Mouse (Mus musculus) left cerebral cortex, adult 2 months (tissue): ENCODE measurements around the gene Drc7. TPM values are rescaled to one million over a fixed set of nuclear protein-coding genes. Genes with fewer than 3 reads are reported as not detected.

Experiments
- DNase-seq, 2 experiments: peaks; one replicate each; pipeline ENCODE4 v3.0.0; 2021 to 2022; ENCODE audit warnings: low spot score in 2 of 2, mixed read lengths in 1 of 2; ENCODE audit errors: extremely low spot score in 1 of 2
- H3K27ac ChIP-seq: fragments of 200-600 bp; 2 replicates; pipeline ENCODE4 v1.8.1; 2022
- H3K4me3 ChIP-seq: fragments of 200-600 bp; 2 replicates; pipeline ENCODE4 v1.8.1; 2022
- CTCF ChIP-seq: fragments of 200-600 bp; IDR thresholded peaks from 2 replicates; pipeline ENCODE4 v1.8.1; 2022; ENCODE audit warnings: antibody characterized with exemption, mild to moderate bottlenecking, moderate library complexity
- intact Hi-C: fragments of 180-260 bp; cut with DNase I; formaldehyde crosslinking; loops from one replicate; pipeline ENCODE4 v1.15.1; 2025
- total RNA-seq, 2 experiments: library from RNA; stranded (reverse); gene quantifications; 2 replicates each; pipeline ENCODE4 v1.2.3; 2021

The Drc7 gene
- total RNA-seq, 2 experiments from 2014 or later, result 0.75 to 1.1 TPM

DNA sequence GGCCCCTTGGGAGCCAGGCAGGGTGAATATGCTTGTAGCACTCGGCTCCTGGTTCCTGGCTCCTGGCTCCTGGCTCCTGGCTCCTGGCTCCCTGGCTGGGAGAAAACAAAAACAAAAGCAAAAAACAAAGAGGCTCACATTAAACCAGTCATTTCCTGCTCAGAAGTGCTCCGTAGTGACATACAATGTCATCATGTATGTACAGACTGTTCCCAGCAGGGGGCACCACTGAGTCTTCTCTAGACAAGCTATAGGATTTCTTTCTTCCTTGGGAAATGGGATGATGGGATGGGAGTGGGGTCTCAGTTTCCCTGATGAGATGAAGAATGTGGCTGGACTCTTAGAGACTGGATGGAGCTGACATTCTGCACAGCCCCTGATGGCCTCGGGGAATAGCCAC lies 12.7 kb downstream of the Drc7 start:
- no peak for DNase-seq
- intact Hi-C loops, result no loop called here
- Histone ChIP-seq H3K4me3 (no peak overlapping the region), H3K27ac (no peak overlapping the region)
- peak; percentile 68 for TF ChIP-seq CTCF

DNA sequence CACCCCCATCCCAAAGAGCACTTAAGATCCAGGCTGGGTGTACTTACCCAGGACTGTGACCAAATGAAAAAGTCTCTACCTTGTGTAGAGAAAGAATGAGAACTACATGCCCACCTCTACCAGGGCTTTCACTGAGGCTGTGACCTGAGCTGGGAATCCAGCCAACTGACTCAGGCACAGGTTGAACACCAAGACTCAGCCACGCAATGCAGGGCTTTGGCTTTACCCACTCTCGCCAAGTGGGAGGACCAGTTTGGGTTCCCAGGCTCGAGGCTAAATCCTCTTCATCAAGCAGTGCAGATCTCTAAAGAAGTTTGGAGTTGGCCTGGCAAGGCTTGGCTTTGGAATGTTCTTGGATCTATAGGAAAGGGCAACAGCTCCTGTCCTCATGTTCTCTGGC lies 20.6 kb downstream of the Drc7 start:
- TF ChIP-seq CTCF, result no peak
- no peak overlapping the region for H3K4me3 ChIP-seq
- DNase-seq, result no peak
- intact Hi-C loops, result no loop called here
- H3K27ac ChIP-seq, result no peak overlapping the region

DNA sequence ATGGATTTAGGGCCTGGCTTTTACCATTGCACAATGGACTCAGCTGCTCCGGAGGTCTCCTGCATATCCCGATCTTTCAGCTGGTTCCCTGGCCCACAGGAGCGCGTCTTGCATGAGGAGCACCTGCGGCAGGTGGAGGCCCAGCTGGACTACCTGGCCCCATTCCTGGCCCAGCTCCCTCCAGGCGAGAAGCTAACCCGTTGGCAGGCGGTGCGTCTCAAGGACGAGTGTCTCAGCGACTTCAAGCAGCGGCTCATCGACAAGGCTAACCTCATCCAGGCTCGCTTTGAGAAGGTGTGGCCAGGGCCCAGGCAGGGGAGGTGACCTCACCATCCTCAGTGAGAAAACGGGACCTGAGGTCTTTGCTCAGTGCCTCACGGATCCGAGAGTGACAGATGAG lies 21.2 kb downstream of the Drc7 start:
- H3K27ac ChIP-seq, result no peak overlapping the region
- H3K4me3 ChIP-seq, result no peak overlapping the region
- intact Hi-C loops, result no loop called here
- TF ChIP-seq CTCF, result no peak
- DNase-seq, result no peak

DNA sequence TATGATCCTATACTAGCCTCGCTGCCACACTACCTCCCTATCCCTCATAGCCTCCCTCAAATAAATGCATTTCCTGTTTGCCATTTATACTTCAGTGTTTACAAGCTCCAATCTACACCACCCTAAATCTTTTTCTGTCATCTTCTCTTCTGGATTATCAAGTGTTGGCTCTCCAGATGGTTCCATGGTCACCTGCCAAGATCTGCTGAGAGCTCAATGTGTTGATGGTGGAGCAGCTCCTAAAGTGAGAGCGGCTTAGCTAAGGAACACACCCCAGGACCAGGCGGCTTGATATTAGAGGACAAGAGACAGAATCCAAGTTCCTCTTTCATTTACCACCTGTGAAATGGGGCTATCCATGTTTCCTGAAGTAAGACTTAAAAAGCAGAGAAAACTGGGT lies 23.2 kb downstream of the Drc7 start:
- Histone ChIP-seq H3K27ac (no peak overlapping the region), H3K4me3 (no peak overlapping the region)
- intact Hi-C loops, result no loop called here
- DNase-seq, result no peak
- TF ChIP-seq CTCF, result no peak

DNA sequence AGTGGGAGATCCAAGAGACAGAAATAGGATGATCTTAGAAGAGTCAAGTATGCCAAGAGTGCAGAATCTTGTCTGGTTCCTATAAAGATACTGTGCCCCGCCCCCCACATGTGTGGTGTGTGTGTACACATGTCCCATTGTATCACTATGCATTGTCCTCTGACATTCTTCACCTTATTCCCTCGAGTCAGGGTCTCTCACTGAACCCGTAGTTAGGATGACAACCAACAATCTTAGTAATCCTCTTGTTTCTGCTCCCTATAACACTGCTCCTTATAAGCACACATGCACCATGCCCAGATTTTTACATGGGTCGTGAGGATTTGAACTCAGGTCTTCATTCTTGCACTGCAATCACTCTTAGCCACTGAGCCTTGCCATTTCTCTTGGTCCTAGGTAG lies 24.4 kb downstream of the Drc7 start:
- TF ChIP-seq CTCF, result no peak
- no peak overlapping the region for H3K27ac ChIP-seq
- no peak for DNase-seq
- H3K4me3 ChIP-seq, result no peak overlapping the region
- intact Hi-C loops, result no loop called here

DNA sequence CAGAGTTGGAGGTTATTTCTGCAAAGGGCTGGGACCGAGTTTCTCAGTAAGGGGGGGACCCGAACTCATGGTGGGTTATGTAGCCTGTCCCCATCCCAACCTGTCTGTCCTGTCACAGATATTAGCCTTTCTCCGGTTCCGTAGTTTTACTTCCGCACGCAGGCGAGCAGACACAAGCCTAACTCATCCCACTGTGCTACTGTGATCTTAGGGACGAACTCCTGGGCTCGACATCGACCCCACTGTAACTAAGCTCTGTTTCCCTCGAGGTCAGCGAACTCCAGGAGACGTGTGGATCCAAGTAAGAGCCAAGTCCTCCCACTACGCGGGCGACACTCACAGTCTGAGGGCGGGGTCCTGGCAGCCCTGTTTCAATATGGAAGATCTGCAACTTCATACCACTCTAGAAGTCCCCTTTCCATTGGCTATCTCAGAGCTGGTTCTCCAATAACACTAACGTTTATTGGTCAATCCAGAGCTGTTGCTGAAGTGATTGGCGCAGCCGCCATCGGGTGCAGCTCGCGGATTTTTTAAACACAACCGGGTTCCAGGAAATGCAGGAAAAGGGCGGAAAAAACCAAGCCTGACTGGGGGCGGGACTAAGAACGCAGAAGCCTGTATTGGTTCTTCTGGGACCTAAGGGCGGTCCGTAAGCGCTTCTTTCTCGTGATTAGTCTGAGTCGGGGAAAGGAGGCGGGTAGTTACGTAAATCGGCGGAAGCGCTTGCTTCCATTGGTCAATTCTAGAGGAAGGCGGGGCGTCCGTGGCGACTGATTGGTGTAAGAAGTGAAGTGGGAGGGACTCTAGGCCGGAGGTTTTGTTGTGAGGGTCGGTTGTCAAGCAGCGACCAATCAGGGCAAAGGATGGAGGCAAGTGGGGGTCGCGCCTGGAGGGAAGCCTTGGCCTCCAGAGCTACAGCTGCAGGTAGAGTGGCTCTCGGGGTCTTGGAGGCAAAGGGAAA lies 25.8 kb downstream of the Drc7 start, which contains the start of gene Katnb1:
Gene Katnb1 (plus strand): TSS at position 806 of the 961 bp plus-strand sequence.
- TF ChIP-seq CTCF, result no peak
- H3K27ac ChIP-seq, result peak within 1 kb of the TSS; percentile 90
- H3K4me3 ChIP-seq, result peak within 1 kb of the TSS; percentile 81
- intact Hi-C loops, result loop anchor here (5.0 kb wide), 2 partner anchors 138 to 208 kb away; no protein-coding TSS in a partner anchor
- DNase-seq, result peak; percentile 94 to 97

DNA sequence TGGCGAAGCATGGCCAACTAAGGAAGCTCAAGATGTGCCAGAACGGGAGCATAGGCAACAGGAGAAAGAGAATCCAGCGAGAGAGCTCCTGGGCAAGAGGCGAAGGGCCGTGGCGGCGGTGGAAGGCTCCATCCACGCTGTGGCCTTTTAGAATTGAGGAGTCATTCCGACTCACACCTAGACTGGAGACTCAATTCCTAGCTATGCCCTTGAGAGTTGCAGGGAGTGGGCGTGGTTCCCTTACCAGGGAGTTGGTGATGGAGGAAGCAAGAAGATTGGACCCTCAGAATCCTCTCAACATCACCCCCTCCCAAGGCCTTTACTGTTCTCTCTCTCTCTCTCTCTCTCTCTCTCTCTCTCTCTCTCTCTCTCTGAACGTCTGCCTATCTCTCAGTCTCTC lies 26.7 kb downstream of the Drc7 start:
- Histone ChIP-seq H3K27ac (peak overlapping the region; percentile 85), H3K4me3 (peak overlapping the region; percentile 76)
- DNase-seq, result no peak
- TF ChIP-seq CTCF, result no peak
- intact Hi-C loops, result loop anchor here (5.0 kb wide), 2 partner anchors 139 to 209 kb away; no protein-coding TSS in a partner anchor

DNA sequence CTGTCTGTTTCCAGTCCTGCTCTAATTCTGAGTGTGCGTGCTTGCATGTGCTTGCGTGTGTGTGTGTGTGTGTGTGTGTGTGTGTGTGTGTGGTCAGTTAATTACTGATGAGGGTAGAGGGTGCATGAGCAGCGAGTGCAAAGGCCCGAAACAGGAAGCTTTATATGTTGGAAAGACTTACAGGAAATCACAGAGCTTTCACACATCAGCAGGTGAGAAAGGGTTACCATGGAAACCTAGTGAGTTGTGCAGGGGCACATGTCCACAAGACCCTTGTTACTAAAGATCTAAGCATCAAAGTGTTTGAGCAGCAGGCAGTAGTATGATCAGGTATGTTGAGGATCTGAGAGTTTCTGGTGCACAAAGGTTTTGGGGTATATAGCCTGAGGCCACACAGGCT lies 29.4 kb downstream of the Drc7 start:
- intact Hi-C loops, result loop anchor here (5.0 kb wide), 2 partner anchors 142 to 212 kb away; no protein-coding TSS in a partner anchor
- DNase-seq, result no peak

DNA sequence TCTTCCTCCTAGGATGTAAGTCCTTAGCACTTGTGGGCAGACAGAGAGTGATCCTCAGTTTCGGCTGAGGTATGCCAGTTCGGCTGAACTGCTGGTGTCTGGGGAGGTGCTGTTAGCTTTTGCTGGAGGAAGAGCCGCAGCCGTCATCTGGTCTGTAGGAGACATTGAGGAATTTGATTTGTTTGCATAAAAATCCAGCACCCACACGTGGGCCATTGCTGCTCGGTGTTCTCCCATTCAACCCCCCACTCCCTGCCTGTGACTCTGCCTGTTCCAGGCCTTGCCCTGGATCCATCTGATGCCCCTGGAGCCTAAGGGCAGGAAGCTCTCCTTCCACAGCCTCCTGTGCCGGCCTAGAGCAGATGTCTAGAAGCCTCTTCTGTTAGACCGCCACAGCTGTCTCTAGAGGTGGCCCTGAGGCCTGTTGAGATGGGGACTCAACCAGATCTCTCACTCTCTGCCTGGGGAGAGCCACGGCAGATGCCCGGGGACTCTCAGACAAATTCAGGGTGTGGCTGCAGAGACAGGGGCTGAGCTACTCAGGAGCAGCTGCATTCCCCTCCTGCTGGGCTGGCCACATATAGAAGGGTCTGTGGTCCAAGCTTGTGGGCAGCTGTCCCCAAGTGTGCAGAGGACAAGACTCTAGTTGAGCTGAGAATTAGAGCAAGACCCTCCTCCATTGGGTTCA lies 30.0 kb downstream of the Drc7 start:
- no peak for DNase-seq
- Histone ChIP-seq H3K4me3 (no peak overlapping the region), H3K27ac (no peak overlapping the region)
- TF ChIP-seq CTCF, result no peak
- intact Hi-C loops, result loop anchor here (5.0 kb wide), 2 partner anchors 143 to 213 kb away; no protein-coding TSS in a partner anchor

More for the DNA sequence above, 29.4 kb downstream of the Drc7 start:
- TF ChIP-seq CTCF, result no peak
- Histone ChIP-seq H3K4me3 (no peak overlapping the region), H3K27ac (no peak overlapping the region)

DNA sequence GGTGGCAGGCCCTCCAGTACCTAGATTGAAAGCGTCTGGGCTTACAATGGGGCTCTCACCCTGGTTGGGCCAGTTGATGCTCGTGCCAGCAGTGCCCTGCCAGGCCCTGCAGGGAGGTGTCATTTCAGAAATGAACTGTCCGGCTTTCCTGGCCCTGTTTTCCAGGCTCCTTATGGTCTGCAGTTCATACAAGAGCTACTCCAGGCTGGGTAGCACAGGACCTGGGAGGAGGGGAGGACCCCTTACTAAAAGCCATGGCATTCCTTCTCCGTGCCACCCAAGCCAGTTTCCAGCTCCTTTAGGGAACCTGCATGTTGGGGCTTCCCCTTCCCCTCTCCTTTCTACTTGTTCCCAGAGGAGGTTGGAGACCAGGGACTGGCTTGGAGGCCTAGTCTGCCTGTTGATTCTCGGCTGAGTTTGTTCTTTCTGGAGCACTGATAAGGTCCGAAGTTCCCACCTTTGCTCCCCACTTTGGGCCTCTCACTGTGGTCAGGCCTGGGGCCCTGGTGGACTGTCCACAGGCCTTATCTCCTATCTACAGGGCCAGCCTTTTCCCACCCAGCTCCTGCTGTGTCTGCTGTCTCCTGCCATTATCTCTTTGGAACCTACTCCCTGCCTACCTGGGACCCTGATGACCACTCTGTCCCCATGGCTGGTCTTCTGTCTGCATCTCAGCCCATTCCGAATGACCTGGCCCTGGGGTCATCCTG lies 30.7 kb downstream of the Drc7 start:
- TF ChIP-seq CTCF, result no peak
- intact Hi-C loops, result no loop called here
- Histone ChIP-seq H3K27ac (no peak overlapping the region), H3K4me3 (no peak overlapping the region)
- no peak for DNase-seq

DNA sequence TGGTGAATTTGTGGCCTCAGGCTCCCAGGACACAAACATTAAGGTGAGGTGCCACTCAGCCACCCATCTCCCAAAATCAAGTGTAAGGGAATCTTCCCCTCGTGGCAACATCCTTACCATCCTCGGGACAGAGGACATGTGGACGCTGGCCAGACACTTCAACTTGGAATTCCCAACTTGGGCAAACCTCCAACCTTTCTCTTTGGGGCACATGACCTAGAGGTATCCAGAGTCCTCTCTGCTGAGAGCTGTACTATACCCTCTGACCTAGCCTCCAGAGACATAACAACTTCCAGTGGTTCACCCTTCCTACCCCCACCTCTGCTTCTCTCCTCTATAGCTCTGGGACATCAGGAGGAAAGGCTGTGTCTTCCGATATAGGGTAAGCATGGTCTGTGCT lies 38.7 kb downstream of the Drc7 start:
- Histone ChIP-seq H3K4me3 (no peak overlapping the region), H3K27ac (no peak overlapping the region)
- intact Hi-C loops, result loop anchor here (10.0 kb wide), 2 partner anchors 111 to 231 kb away; partner anchors contain the start of gene Kifc3
- DNase-seq, result no peak
- TF ChIP-seq CTCF, result no peak
